Mouse (Mus musculus) embryo, embryonic 10 days (tissue): ENCODE data around the gene Rgs9bp.
"Not testable (repeated sequence)": the region's sequence is repeated elsewhere in the genome, so short reads cannot be mapped to it uniquely, and the experiment has no call there.

Experiments
- DNase-seq: peaks from one replicate; pipeline ENCODE4 v3.0.0-alpha.2; 2015; ENCODE audit warnings: low spot score

The Rgs9bp gene

GRCm38 (mm10) chr7:35583476-35584025 lies 1.8 kb downstream of the Rgs9bp start:
- peak; percentile 38 for DNase-seq

DNA sequence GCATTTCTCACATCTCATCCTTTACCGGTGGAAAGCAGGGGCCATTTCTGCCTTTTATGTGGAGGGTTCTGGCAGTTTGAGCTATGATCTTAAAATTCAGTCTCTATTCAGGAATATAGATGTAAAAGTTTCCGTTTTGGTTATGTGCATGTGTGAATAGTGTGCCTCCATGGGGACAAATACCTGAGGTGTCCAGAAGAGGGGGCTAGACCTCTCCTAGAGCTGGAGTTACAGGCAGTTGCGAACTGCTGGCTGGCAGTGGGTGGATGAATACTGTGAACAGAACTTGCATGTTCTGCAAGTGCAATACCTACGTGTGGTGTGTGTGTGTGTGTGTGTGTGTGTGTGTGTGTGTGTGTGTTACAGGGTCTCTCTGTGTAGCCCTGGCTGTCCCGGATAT lies 2.7 kb downstream of the Rgs9bp start:
- peak; percentile 20 for DNase-seq

- DNase-seq = peak; percentile 78
Observed at GRCm38 (mm10) chr7:35579849-35580248, 5.5 kb downstream of the Rgs9bp start.

DNA sequence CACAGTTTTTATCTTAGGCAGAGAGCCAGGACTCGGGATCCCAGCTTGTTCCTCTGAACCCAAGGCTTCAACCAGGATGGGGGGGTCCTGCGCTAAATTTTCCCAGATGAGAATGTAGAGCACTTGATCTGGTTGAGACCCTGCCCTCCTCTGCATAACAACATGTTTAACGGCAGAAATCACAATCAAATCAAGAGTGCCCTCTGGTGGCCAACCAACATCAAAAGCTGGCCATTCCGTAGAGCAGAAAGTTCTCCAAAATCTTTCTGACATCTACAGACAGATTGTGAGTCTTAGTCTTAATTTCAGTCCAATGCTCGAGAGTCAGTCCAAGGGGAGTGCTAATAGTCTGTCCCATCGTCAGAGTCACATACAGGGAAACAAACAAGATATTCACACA lies 14.5 kb downstream of the Rgs9bp start:
- not testable (repeated sequence) for DNase-seq

DNA sequence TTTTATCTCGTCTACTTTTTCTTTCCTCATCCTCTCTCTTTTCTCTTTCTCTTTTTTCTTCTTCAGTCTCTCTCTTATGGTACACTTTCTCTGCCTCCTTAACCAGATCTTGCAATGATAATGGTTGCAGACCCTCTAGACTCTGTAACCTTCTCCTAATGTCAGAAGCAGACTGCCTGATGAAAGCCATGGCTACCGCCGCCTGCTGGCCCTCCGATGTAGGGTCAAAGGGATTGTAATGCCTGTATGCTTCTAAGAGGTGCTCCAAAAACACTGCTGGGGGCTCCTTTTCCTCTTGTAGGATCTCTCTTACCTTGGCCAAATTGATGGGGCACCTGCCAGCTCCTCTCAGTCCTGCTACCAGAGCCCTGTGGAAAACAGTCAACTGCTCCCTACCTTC lies 15.7 kb downstream of the Rgs9bp start:
- DNase-seq = not testable (repeated sequence)

GRCm38 (mm10) chr7:35565965-35566364 lies 19.4 kb downstream of the Rgs9bp start:
- not testable (repeated sequence) for DNase-seq

- DNase-seq = not testable (repeated sequence)
Observed at GRCm38 (mm10) chr7:35564872-35565271, 20.5 kb downstream of the Rgs9bp start.

DNA sequence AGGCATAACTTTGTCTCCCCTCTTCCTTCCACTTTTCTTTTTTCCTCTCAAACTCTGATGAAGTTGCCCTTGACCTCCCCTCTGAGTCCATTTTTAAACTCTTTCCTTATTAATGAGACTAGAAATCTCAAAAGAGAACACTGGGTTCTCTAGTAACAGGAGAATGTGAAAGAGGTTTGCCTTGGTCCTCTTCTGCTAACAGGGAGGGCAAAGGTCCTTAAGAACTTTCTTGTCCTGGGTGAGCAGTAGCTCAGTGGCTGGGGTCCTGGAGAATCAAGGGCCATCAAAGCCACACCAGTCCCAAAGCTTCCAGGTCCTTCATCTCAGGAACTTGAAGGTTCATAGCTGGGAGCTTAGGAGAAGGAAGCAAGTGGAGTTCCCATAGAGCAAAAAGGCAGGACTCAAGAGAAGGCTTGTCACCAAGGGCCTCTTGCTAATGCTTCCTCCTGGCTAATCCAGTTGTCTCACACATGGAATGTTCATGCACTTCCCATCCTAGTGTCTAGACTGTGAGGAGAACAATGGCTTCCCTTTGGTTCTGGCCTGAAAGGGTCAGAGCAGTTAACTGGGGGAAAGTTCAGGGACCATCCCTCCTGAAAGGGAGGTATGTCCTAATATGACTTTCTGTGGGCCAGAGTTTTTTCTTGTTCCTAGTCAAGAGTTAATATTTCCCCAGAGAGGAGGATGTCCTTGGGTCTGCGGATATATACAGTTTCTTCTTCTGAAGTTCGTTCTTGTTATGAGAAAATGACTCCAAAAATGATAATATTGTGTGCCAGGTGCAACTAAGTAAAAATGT lies 21.1 kb downstream of the Rgs9bp start:
- DNase-seq = no peak

GRCm38 (mm10) chr7:35563071-35563470 lies 22.3 kb downstream of the Rgs9bp start:
- DNase-seq = no peak

GRCm38 (mm10) chr7:35559838-35560237 lies 25.5 kb downstream of the Rgs9bp start:
- DNase-seq = no peak

GRCm38 (mm10) chr7:35558681-35559080 lies 26.7 kb downstream of the Rgs9bp start:
- DNase-seq = no peak

GRCm38 (mm10) chr7:35557577-35557976 lies 27.8 kb downstream of the Rgs9bp start:
- no peak for DNase-seq

DNA sequence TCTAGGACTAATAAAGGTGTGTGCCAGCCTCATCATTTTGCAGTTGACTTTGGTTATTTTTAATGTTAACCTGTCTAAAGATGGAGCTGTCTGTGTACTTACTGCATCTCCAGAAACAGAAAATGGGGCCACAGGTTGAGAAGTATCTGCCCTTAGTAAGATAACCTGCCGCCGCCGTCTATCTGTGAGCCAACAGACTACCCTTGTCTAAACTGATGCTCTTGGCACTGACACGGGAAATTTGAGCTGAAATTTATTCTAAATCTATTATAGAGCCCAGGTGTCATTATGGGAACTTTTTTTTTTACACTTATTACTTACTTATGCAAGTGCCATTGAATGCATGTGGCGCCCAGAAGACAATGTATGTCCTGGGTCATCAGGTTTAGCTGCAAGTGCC lies 28.5 kb downstream of the Rgs9bp start:
- DNase-seq = no peak

DNA sequence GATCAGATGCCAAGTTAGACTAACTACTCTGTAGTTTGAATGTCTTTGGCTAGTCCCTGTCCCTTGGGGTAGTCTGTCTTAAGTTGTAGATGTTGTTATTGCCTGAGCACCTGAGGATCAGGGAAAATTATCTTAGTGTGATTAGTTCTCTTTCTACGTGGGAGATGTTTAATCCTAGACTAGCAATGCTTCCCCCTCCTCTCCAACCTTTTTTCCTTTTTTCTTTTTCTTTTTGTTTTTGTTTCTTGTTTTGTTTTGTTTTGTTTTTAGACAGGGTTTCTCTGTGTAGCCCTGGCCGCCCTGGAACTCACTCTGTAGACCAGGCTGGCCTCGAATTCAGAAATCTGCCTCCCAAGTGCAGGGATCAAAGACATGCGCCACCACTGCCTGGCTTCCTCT lies 29.2 kb downstream of the Rgs9bp start, which contains the start of gene Nudt19:
Gene Nudt19 (minus strand): TSS at position 100 of the 399 bp plus-strand sequence.
- DNase-seq = no peak

DNA sequence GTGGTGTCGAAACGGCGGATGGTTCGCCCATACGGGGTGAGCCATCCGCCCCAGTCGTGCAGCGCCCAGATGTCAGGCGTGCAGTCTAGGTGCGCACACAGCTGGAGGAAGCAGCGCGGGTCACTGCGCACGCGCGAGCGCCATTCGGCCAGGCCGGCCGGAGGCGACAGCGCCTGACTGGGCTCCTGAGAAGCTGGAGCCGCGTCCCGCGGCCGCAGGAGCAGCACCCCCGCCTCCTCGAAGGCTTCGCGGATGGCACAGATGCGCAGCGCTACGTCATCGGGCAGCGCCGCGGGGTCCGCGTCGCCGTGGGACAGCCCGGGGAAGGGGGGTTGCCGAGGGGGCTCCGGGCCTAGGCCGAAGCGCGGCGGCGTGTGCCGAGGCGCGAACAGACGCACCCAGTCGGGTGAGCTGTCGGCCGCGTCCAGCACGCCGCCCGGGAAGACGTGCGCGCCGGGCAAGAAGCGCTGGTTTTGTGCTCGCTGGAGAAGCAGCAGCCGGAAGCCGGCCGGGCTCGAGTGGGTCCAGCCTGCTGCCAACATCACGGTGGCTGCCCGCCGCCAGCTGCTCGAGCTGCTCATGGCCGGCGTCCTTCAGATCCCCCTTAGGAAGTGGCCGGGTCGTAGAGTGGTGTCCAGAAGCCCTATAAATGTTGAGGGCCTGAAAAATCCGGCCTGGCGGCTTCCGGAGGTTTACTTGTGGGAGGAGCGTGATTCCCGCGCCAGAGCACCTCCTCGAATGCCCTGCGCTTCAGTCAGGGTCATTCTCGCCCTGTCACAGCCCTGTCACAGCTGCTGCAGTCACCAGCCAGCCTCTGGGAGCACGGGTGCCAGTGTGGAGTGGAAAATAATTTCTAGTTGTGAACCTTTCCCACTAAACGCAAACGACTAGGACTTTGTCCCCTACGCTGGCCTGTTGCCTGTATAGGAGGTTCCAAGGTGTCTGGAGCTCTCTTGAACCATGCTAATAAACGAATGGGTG lies 29.9 kb downstream of the Rgs9bp start:
- DNase-seq = peak; percentile 94

GRCm38 (mm10) chr7:35554605-35555175 lies 30.7 kb downstream of the Rgs9bp start:
- peak; percentile 56 for DNase-seq

DNA sequence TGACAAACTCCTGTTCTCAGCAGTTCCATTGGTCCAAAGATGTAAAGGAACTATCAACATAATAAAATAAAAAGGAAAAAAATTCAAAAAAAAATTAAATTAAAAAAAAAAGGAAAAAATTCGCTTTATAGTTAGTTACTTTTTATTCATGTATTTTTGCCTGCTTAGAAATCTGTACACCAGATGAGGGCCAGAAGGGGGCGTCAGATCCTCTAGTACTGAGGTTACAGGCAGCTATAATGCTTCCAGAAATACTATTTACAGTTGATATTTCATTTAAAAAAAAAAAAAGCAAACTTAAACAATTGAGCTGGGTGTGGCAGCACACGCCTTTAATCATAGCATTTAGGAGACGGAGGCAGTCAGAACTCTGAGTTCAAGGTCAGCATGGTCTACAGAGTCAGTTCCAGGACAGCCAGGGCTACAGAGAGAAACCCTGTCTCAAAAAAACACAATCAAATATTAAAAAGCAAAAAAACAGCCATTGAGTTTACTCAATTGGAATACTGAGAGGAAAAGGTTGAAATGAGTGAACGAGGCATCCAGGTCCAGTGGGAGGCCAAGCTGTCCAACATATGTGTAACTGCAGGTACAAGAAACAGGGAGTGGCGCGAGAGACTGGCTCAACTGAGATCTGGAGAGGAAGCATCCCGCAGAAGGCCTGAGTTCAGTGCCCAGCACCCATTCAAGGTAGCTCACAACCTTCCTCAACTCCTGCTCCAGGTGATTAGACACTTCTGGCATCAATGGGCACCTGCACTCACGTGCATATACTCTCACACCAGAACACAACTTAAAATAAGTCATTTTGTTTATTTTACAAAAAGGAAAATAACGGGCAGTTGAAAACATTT lies 31.4 kb downstream of the Rgs9bp start:
- peak; percentile 26 for DNase-seq

DNA sequence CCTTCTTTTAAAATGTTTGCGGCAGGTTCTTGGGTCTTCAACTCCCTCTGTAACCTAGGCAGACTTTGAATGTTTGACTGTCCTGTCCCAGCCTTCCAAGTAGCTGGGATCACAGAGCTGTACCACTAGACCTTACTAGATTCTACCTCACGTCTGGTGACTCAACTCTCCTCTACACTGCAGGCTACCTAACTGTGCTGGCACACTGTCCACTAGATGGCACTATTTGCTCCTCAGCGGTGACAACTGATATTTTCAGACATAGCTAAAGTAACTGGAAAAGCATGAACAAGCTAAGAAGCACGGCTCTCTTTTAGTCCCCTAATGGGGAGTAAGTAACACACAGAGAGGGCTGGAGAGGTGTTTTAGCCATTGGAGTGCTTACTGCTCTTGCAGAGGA lies 39.5 kb downstream of the Rgs9bp start:
- peak; percentile 91 for DNase-seq

GRCm38 (mm10) chr7:35537562-35537961 lies 47.8 kb downstream of the Rgs9bp start, which contains the start of gene Tdrd12:
Gene Tdrd12, minus strand, starts transcription at chr7:35537745.
- DNase-seq = no peak

- no peak for DNase-seq
Observed at GRCm38 (mm10) chr7:35535750-35536512, 49.5 kb downstream of the Rgs9bp start.
